Mouse (Mus musculus): ENCODE data around the gene Atg7. TPM values are rescaled to one million over a fixed set of nuclear protein-coding genes. Genes with fewer than 3 reads are reported as not detected.

Gene Atg7
- total and polyA plus RNA-seq, 3 experiments: 11.1 to 15.7 (median 14.8) TPM

GRCm38 (mm10) chr6:114860677-114861568, 218.0 kb downstream of the Atg7 start (continued):
- no peak for TF ChIP-seq CHD1 (IDR thresholded peaks at IDR 0.05; ENCODE audit: low read depth, low read length)
- no peak for TF ChIP-seq GABPA (IDR thresholded peaks at IDR 0.05; ENCODE audit: insufficient replicate concordance, low read depth, low read length)
- TF ChIP-seq ZKSCAN1 (IDR thresholded peaks at IDR 0.05; ENCODE audit: borderline replicate concordance, low read depth, low read length): no peak
- peak; percentile 85 for TF ChIP-seq MEF2A (IDR thresholded peaks at IDR 0.05; ENCODE audit: borderline replicate concordance, low read depth, low read length)
- no peak for TF ChIP-seq USF2 (conservative IDR thresholded peaks at IDR 0.05; ENCODE audit: low read depth, low read length)
- peak; percentile 29; the same call in 1 of the 2 replicates for TF ChIP-seq ELF1 (IDR thresholded peaks at IDR 0.05; ENCODE audit: low read depth, low read length)
- TF ChIP-seq TCF12 (IDR thresholded peaks at IDR 0.05; ENCODE audit: low read depth, low read length): peak; percentile 91

- peak overlapping the region; percentile 93 for H3K27ac ChIP-seq (ENCODE audit: insufficient read depth, low read depth)
- dilution Hi-C loops (cut with MboI; ENCODE audit: extremely low pct_ligation_motif_present, extremely low pct_unique_long_range_greater_than_20kb, low sequenced_read_pairs): no loop called here
- H3K4me3 ChIP-seq (replicated peaks in 1 of 3; ENCODE audit: low read depth in 2 of 3, low read length in 2 of 3, poor library complexity in 1 of 3): no peak overlapping the region
- TF ChIP-seq PAX5 (IDR thresholded peaks at IDR 0.05; ENCODE audit: low read length) (no peak), ETS1 (conservative IDR thresholded peaks at IDR 0.05; ENCODE audit: low read depth, low read length) (peak; percentile 71), ZKSCAN1 (IDR thresholded peaks at IDR 0.05; ENCODE audit: borderline replicate concordance, low read depth, low read length) (no peak), E2F4 (IDR thresholded peaks at IDR 0.05; ENCODE audit: insufficient replicate concordance, low read depth, low read length) (no peak), MYC (IDR thresholded peaks at IDR 0.05; ENCODE audit: low read depth, low read length) (no peak), ELF1 (IDR thresholded peaks at IDR 0.05; ENCODE audit: low read depth, low read length) (no peak), BHLHE40 (IDR thresholded peaks at IDR 0.05; ENCODE audit: low read depth, low read length) (peak; percentile 56; the same call in 1 of the 2 replicates), JUN (IDR thresholded peaks at IDR 0.05; ENCODE audit: insufficient read depth, low read depth, low read length) (no peak), TCF12 (IDR thresholded peaks at IDR 0.05; ENCODE audit: low read depth, low read length) (peak; percentile 62; the same call in 1 of the 2 replicates), UBTF (IDR thresholded peaks at IDR 0.05; ENCODE audit: low read depth, low read length) (no peak), RAD21 (IDR thresholded peaks at IDR 0.05; ENCODE audit: low read depth, low read length) (peak; percentile 9), SMC3 (IDR thresholded peaks at IDR 0.05; ENCODE audit: low read depth, low read length) (peak; percentile 28; the same call in 1 of the 2 replicates), TBP (conservative IDR thresholded peaks at IDR 0.05; ENCODE audit: low read depth, low read length) (no peak), CTCF (conservative IDR thresholded peaks at IDR 0.05 in 1 of 2, IDR thresholded peaks at IDR 0.05 in 1 of 2; ENCODE audit: low read depth in 2 of 2, low read length in 2 of 2) (no peak)
- H3K79me2 ChIP-seq (replicated peaks; ENCODE audit: control insufficient read depth, extremely low read depth, insufficient read depth, poor library complexity, severe bottlenecking): peaks cover 20% of the 10 kb centered on the region
- DNase-seq (ENCODE audit: extremely low read depth): peak; percentile 84
- H3K9ac ChIP-seq (ENCODE audit: insufficient read depth, low read depth): no peak overlapping the region
- H3K4me1 ChIP-seq (ENCODE audit: control insufficient read depth in 1 of 2, insufficient read depth in 2 of 2): peaks cover 45 to 83% of the 10 kb centered on the region in 2 experiments
- peak overlapping the region; percentile 69 for H3K4me2 ChIP-seq (ENCODE audit: insufficient read depth, low read depth, poor library complexity, severe bottlenecking)
- H3K36me3 ChIP-seq (replicated peaks in 1 of 2; ENCODE audit: control insufficient read depth in 1 of 2, insufficient read depth in 1 of 2, low read length in 1 of 2): peaks cover 49 to 77% of the 10 kb centered on the region in 2 experiments
- in situ Hi-C loops (cut with MboI; ENCODE audit: low pct_ligation_motif_present, low pct_unique_long_range_greater_than_20kb, low sequenced_read_pairs): no loop called here
- no peaks in the 10 kb centered on the region for H3K9me3 ChIP-seq (replicated peaks; ENCODE audit: low read length)
- no peaks in the 10 kb centered on the region for H3K27me3 ChIP-seq (replicated peaks)
Observed at GRCm38 (mm10) chr6:114861591-114861990, 218.7 kb downstream of the Atg7 start.
